Mouse (Mus musculus): ENCODE measurements at regions not wholly inside any gene's neighbourhood (a gene's known extent, or its start where the extent isn't known, plus 50 kb on each side); places are given as distances from the start of the nearest gene placed in this dataset.
"Not testable (repeated sequence)": the region's sequence is repeated elsewhere in the genome, so short reads cannot be mapped to it uniquely, and the experiment has no call there.

DNA sequence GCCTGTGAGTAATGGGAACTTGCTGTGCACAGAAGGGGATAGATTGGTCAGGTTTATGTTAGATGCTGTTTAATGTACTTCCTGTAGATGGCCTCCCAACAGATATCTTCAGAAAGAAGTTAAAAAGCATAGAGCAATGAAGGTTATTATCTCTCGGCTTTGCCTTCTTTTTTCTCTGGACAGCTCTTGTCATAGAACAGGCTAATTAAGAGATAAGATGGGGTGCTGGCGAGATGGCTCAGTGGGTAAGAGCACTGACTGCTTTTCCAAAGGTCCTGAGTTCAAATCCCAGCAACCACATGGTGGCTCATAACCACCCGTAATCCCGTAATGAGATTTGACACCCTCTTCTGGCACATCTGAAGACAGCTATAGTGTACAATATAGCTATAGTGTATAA lies 104.9 kb upstream of the Mettl4 start:
- TF ChIP-seq ZC3H11A (IDR thresholded peaks at IDR 0.05; ENCODE audit: borderline replicate concordance, low read depth, low read length); ZNF384 (IDR thresholded peaks at IDR 0.05; ENCODE audit: low read depth, low read length); MAFK (IDR thresholded peaks at IDR 0.05; ENCODE audit: insufficient read depth, low read depth, low read length): not testable (repeated sequence)
